Mouse (Mus musculus) limb, embryonic 12.5 days (tissue): Measurements from ENCODE around the gene Capn6. TPM values are rescaled to one million over a fixed set of nuclear protein-coding genes. Genes with fewer than 3 reads are reported as not detected.

Source experiments
- ATAC-seq: fragments of 200-750 bp; cut with Nextera tagmentation; 2 replicates; pipeline ENCODE4 v1.8.0; 2017; ENCODE audit warnings: low read depth, moderate TSS enrichment; ENCODE audit not compliant: insufficient number of reproducible peaks, insufficient read depth, low FRiP score, low TSS enrichment
- H3K27ac ChIP-seq: fragments of 300-500 bp; sonication (generic); 2 replicates; pipeline ENCODE4 v1.5.1; 2016; ENCODE audit warnings: mild to moderate bottlenecking, moderate library complexity
- H3K27me3 ChIP-seq: fragments of 300-500 bp; sonication (generic); 2 replicates; pipeline ENCODE4 v1.6.1; 2016; ENCODE audit warnings: mild to moderate bottlenecking, moderate library complexity
- H3K36me3 ChIP-seq: fragments of 300-500 bp; sonication (generic); 2 replicates; pipeline ENCODE4 v1.6.1; 2016; ENCODE audit warnings: mild to moderate bottlenecking, moderate library complexity
- H3K4me1 ChIP-seq: fragments of 300-500 bp; sonication (generic); replicated peaks from 2 replicates; pipeline ENCODE4 v1.6.1; 2016
- H3K4me2 ChIP-seq: fragments of 300-500 bp; sonication (generic); 2 replicates; pipeline ENCODE4 v1.6.1; 2016; ENCODE audit warnings: mild to moderate bottlenecking, moderate library complexity
- H3K4me3 ChIP-seq: fragments of 300-500 bp; sonication (generic); replicated peaks from 2 replicates; pipeline ENCODE4 v1.5.1; 2016; ENCODE audit warnings: mild to moderate bottlenecking
- H3K9ac ChIP-seq: fragments of 300-500 bp; sonication (generic); replicated peaks from 2 replicates; pipeline ENCODE4 v1.6.1; 2016; ENCODE audit warnings: mild to moderate bottlenecking, moderate library complexity
- H3K9me3 ChIP-seq: fragments of 300-500 bp; sonication (generic); 2 replicates; pipeline ENCODE4 v1.6.1; 2016; ENCODE audit warnings: mild to moderate bottlenecking, moderate library complexity
- WGBS: fragments of 180-500 bp; shearing (Covaris S2); methylation state at CpG from one replicate; pipeline ENCODE4 v1.1.7; 2016; 5-methylcytosine and 5-hydroxymethylcytosine counted together
- microRNA-seq: library from miRNA; unstranded; fragments of <30 nt; microRNA quantifications from one replicate; pipeline ENCODE4, GENCODE M21; 2017
- polyA plus RNA-seq: library from polyadenylated mRNA; unstranded; fragments of >200 nt; fragmentation: Nextera tagmentation; extraction: Ambion mirVana; gene quantifications from 2 replicates; pipeline ENCODE4 v1.2.1, GENCODE M21; 2016

Gene Capn6
- polyA plus RNA-seq: 256 and 284 TPM in 2 replicates

DNA sequence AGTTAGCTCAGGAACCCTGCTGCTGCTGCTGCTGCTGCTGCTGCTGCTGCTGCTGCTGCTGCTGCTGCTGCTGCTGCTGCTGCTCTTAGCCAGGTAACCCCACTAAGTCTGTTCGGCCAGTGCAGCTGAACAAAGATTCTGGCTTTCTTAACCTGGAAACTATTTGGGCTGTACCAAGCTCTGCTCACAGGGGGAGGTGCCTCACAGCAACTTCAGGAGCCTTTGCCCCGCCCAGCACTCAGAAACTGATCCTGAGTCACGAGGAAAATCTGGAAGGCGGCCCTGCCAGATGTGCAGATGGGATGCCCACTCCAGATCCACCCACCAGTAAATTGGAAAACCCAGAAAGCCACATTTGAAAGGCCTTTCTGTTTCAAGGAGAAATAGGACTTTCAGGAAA lies at the start of gene Capn6:
Gene Capn6, minus strand, starts transcription at position 203 of the 400 bp plus-strand sequence.
- Histone ChIP-seq H3K4me2 (peak within 1 kb of the TSS; percentile 53), H3K9ac (peak within 1 kb of the TSS; percentile 63), H3K4me3 (peak within 1 kb of the TSS; percentile 49), H3K36me3 (no peaks in the 10 kb centered on the region), H3K9me3 (no peaks in the 10 kb centered on the region), H3K4me1 (0 out of 2 replicates have a peak, but pooled peaks cover 7% of the 10 kb centered on the region), H3K27me3 (peaks cover 15% of the 10 kb centered on the region; the same call in 1 of the 2 replicates), H3K27ac (peak within 1 kb of the TSS; percentile 83)
- peak; percentile 82 for ATAC-seq
- WGBS: 25% methylated on average over 4 of the region's 4 CpGs

DNA sequence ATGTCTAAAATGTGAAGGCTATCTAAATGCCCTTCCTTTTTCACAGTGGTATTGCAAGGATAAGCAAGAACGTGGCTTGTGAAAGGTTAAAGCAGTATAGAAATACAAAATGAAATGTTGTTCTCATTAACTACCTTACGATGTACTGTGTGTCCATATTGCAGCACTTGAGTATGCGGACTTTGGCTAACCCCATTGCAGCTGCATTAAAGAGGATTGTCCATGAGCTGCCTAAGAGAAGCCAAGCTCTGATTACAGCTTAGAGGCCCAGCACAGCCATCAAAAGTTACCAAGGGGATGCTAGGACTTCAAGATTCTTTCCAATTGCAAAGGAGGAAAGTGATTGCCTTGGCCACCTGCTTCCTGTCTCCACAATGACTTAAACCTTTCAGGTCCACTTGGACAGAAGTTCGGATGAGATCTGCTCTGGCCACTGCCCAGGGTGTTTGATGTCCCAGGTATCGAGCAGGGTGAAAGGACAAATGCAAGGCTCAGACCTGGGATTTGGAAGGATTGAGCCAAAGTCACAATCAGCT lies 40.0 kb upstream of the Capn6 start:
- H3K4me2 ChIP-seq: no peak overlapping the region
- no peak overlapping the region for H3K27ac ChIP-seq
- ATAC-seq: no peak
- peaks cover 5% of the 10 kb centered on the region; the same call in 1 of the 2 replicates for H3K27me3 ChIP-seq
- no peaks in the 10 kb centered on the region for H3K4me1 ChIP-seq
- no peak overlapping the region for H3K9ac ChIP-seq
- H3K4me3 ChIP-seq: no peak overlapping the region
- H3K9me3 ChIP-seq: no peaks in the 10 kb centered on the region
- no peaks in the 10 kb centered on the region for H3K36me3 ChIP-seq
- 78% methylated on average over 5 of the region's 5 CpGs for WGBS

DNA sequence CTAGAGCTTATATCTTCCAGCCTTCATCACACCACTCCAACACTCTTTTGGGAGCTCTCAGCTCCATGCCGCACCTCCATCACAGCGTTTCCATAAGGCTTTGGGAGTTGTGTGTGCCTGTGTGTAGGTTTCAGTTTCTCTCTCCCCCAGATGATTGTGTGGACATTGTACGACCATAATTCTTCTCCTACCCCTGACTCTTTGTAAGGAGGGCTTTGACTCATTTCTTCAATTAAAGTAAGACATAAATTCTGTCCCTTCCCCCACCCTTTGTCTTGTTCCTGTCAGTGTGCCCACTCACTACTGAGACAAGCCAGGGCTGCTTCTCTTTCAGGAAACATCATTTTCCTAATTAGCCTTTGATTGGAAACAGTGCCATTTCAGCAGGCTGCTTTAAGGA lies 24.1 kb upstream of the Capn6 start:
- Histone ChIP-seq H3K4me3 (no peak overlapping the region), H3K4me2 (no peak overlapping the region), H3K9me3 (no peaks in the 10 kb centered on the region), H3K27ac (no peak overlapping the region), H3K4me1 (no peaks in the 10 kb centered on the region; the same call in 1 of the 2 replicates), H3K36me3 (no peaks in the 10 kb centered on the region), H3K27me3 (peaks cover 40% of the 10 kb centered on the region), H3K9ac (no peak overlapping the region)
- ATAC-seq: no peak
- WGBS: 23% methylated on average over 3 of the region's 3 CpGs

GRCm38 (mm10) chrX:143849969-143850368 lies 22.8 kb upstream of the Capn6 start:
- 75% methylated on average over 3 of the region's 3 CpGs for WGBS
- H3K9me3 ChIP-seq: no peaks in the 10 kb centered on the region
- no peak overlapping the region for H3K27ac ChIP-seq
- no peak overlapping the region for H3K4me2 ChIP-seq
- no peak overlapping the region for H3K4me3 ChIP-seq
- H3K4me1 ChIP-seq: no peaks in the 10 kb centered on the region; the same call in 1 of the 2 replicates
- no peak overlapping the region for H3K9ac ChIP-seq
- H3K27me3 ChIP-seq: peaks cover 40% of the 10 kb centered on the region
- no peaks in the 10 kb centered on the region for H3K36me3 ChIP-seq
- ATAC-seq: no peak

- no peak for ATAC-seq
- 67% methylated on average over 3 of the region's 3 CpGs for WGBS
- Histone ChIP-seq H3K4me2 (no peak overlapping the region), H3K9me3 (no peaks in the 10 kb centered on the region), H3K4me1 (no peaks in the 10 kb centered on the region; the same call in 1 of the 2 replicates), H3K4me3 (no peak overlapping the region), H3K36me3 (no peaks in the 10 kb centered on the region), H3K27me3 (peaks cover 34% of the 10 kb centered on the region), H3K9ac (no peak overlapping the region), H3K27ac (no peak overlapping the region)
Observed at GRCm38 (mm10) chrX:143846637-143847036, 19.4 kb upstream of the Capn6 start.

DNA sequence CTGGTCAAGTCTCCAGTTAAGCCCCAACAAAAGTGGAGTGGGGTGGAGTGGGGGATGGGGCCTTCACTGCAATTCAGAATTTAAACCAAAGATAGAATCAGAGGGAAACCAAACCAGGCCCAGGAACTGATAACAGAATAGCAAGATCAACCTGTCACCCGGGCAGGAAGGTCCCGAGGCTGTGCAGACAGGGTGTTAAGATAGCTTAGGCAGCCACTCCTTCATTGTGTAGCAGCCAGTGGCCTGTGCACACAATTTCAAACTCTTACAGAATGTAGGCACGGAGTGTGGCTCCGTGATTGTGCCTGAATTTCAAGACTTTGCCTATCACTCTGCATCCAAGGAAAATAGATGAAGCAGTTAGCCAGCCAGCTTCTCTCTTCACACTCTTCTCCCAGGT lies 693 bp downstream of the Capn6 start:
- Histone ChIP-seq H3K27me3 (peaks cover 15% of the 10 kb centered on the region; the same call in 1 of the 2 replicates), H3K4me1 (0 out of 2 replicates have a peak, but pooled peaks cover 10% of the 10 kb centered on the region), H3K27ac (peak overlapping the region; percentile 83), H3K36me3 (no peaks in the 10 kb centered on the region), H3K4me2 (peak overlapping the region; percentile 53), H3K9me3 (no peaks in the 10 kb centered on the region), H3K9ac (peak overlapping the region; percentile 63), H3K4me3 (peak overlapping the region; percentile 49)
- WGBS: 23% methylated on average over 4 of the region's 4 CpGs
- ATAC-seq: no peak

DNA sequence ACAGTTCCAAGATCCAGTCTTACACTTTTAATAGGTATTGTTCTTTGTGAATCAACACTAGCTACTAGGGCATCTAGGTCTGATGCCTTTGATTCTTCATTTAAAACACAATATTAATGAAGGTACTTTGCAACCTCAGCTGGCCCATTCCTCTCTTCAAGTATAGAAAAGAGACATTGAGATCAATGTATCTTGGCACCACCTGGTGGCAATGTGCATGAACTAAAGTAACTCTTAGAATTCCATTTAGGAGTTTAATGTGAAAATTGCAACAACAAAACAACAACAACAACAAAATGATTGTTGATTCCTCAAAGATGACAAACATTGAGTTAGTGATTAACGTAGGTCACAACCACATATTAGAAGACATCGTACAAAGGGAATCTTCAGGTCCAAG lies 8.3 kb downstream of the Capn6 start:
- H3K9me3 ChIP-seq: no peaks in the 10 kb centered on the region
- peaks cover 7% of the 10 kb centered on the region for H3K36me3 ChIP-seq
- H3K27ac ChIP-seq: no peak overlapping the region
- no peak overlapping the region for H3K9ac ChIP-seq
- 0 out of 2 replicates have a peak, but pooled peaks cover 11% of the 10 kb centered on the region for H3K4me1 ChIP-seq
- no peak overlapping the region for H3K4me3 ChIP-seq
- ATAC-seq: no peak
- no peak overlapping the region for H3K4me2 ChIP-seq
- no peaks in the 10 kb centered on the region for H3K27me3 ChIP-seq
- WGBS: 87% methylated on average over 2 of the region's 2 CpGs

GRCm38 (mm10) chrX:143815948-143816347 lies 11.3 kb downstream of the Capn6 start:
- 92% methylated on average over 1 of the region's 1 CpGs for WGBS

GRCm38 (mm10) chrX:143762556-143762955 lies 64.7 kb downstream of the Capn6 start:
- ATAC-seq: no peak
- 51% methylated on average over 3 of the region's 3 CpGs for WGBS

More at GRCm38 (mm10) chrX:143815948-143816347, 11.3 kb downstream of the Capn6 start:
- H3K27ac ChIP-seq: no peak overlapping the region
- H3K36me3 ChIP-seq: peaks cover 17% of the 10 kb centered on the region
- ATAC-seq: no peak
- no peak overlapping the region for H3K4me2 ChIP-seq
- H3K9ac ChIP-seq: no peak overlapping the region
- no peaks in the 10 kb centered on the region for H3K4me1 ChIP-seq
- H3K27me3 ChIP-seq: no peaks in the 10 kb centered on the region
- no peak overlapping the region for H3K4me3 ChIP-seq
- no peaks in the 10 kb centered on the region for H3K9me3 ChIP-seq

More at GRCm38 (mm10) chrX:143762556-143762955, 64.7 kb downstream of the Capn6 start:
- 0 out of 2 replicates have a peak, but pooled peaks cover 3% of the 10 kb centered on the region for H3K27me3 ChIP-seq
- H3K4me1 ChIP-seq: 0 out of 2 replicates have a peak, but pooled peaks cover 2% of the 10 kb centered on the region
- H3K4me2 ChIP-seq: no peak overlapping the region
- no peaks in the 10 kb centered on the region for H3K9me3 ChIP-seq
- no peaks in the 10 kb centered on the region for H3K36me3 ChIP-seq
- H3K27ac ChIP-seq: no peak overlapping the region
- no peak overlapping the region for H3K9ac ChIP-seq
- H3K4me3 ChIP-seq: no peak overlapping the region

Small RNA genes within 50 kb of the gene (microRNA-seq; reads per million reads assigned to microRNA genes)
- 0.93 reads per million for gene Gm47298

Other genes with a start within 250 kb of the Capn6 start
- 8.9 and 10.4 TPM in 2 replicates for gene Dcx, start 105.9 kb upstream of the Capn6 start, polyA plus RNA-seq